Mouse (Mus musculus): ENCODE results near the gene Rnaseh2a. TPM values are rescaled to one million over a fixed set of nuclear protein-coding genes. Genes with fewer than 3 reads are reported as not detected.
"Not testable (repeated sequence)": the region's sequence is repeated elsewhere in the genome, so short reads cannot be mapped to it uniquely, and the experiment has no call there.

The Rnaseh2a gene
- total RNA-seq, 4 experiments from 2014 or later, result 89.0 to 142 (median 110) TPM

GRCm38 (mm10) chr8:84928456-84929306 is 40.9 kb downstream of the Rnaseh2a start:
- DNase-seq, result no peak

GRCm38 (mm10) chr8:84927513-84927912 is 42.1 kb downstream of the Rnaseh2a start:
- no peak for DNase-seq

- no peak for DNase-seq
Observed at GRCm38 (mm10) chr8:84925557-84925956, 44.0 kb downstream of the Rnaseh2a start.

GRCm38 (mm10) chr8:84921596-84921995 is 48.0 kb downstream of the Rnaseh2a start:
- no peak for DNase-seq

- no peak for DNase-seq
Observed at GRCm38 (mm10) chr8:84918646-84919045, 50.9 kb downstream of the Rnaseh2a start.

GRCm38 (mm10) chr8:84917781-84918180 is 51.8 kb downstream of the Rnaseh2a start:
- DNase-seq, result no peak

GRCm38 (mm10) chr8:84915269-84915668 is 54.3 kb downstream of the Rnaseh2a start:
- no peak for DNase-seq

- no peak for DNase-seq
Observed at GRCm38 (mm10) chr8:84913960-84914359, 55.6 kb downstream of the Rnaseh2a start.

- DNase-seq, result no peak
Observed at GRCm38 (mm10) chr8:84913502-84913900, 56.1 kb downstream of the Rnaseh2a start.

GRCm38 (mm10) chr8:84912895-84913501 is 56.6 kb downstream of the Rnaseh2a start:
- peak; percentile 53 for DNase-seq

- no peak for DNase-seq
Observed at GRCm38 (mm10) chr8:84912391-84912790, 57.2 kb downstream of the Rnaseh2a start.

- no peak for DNase-seq
Observed at GRCm38 (mm10) chr8:84911854-84912253, 57.7 kb downstream of the Rnaseh2a start.

GRCm38 (mm10) chr8:84910551-84910950 is 59.0 kb downstream of the Rnaseh2a start:
- DNase-seq, result no peak

GRCm38 (mm10) chr8:84909949-84910348 is 59.6 kb downstream of the Rnaseh2a start:
- DNase-seq, result no peak

- no peak for DNase-seq
Observed at GRCm38 (mm10) chr8:84909162-84909767, 60.3 kb downstream of the Rnaseh2a start.

GRCm38 (mm10) chr8:84908421-84909161 is 61.0 kb downstream of the Rnaseh2a start, which contains the start of gene Dnase2a:
Gene Dnase2a (plus strand): TSS chr8:84908560.
- DNase-seq, result peak; percentile 97

- DNase-seq, result not testable (repeated sequence)
Observed at GRCm38 (mm10) chr8:84907979-84908378, 61.6 kb downstream of the Rnaseh2a start.

GRCm38 (mm10) chr8:84907493-84907892 is 62.1 kb downstream of the Rnaseh2a start:
- DNase-seq, result no peak

GRCm38 (mm10) chr8:84907037-84907436 is 62.5 kb downstream of the Rnaseh2a start:
- no peak for DNase-seq
